In the genomic region with DNA sequence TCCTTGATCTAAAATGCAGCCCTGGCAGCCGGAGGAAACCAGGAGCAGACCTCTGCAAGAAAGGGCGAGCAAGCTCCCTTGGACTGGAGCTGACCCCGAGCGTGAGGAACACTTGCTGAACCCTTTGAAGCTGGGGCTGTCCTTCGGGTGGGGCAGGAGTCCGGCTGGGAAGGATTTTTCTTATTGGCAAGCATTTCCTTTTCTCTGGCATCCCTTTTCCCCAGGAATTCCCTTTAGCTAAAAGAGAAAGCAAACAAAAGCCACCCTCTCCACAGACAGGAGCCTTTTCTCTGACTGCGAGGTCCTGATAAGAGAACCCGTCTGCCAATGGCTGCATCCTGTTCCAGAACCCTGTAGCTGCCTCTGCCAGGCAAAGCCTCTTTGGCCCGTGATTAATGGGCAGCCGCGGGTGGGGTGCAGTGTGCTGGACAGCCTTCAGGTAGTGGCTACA, we compare ENCODE assay signal across 9 mouse cellular contexts.
DNase-seq lines count a peak whose midpoint lies in the region; ATAC-seq lines count a peak whose summit lies in the region.
"Had no signal": no experiment of that assay in that cellular context is flagged by ENCODE, and none has a peak within 500 bp of the region (broad histone marks: within the 10 kb centered on the region; RNA-seq: fewer than 3 reads in every experiment).

No protein-coding gene starts in this region.

- H3K4me1 ChIP-seq in hindbrain, embryonic 11.5 days (replicated peaks; ENCODE audit: control insufficient read depth, insufficient read depth, low read length) = no peaks in the 10 kb centered on the region

- no peak overlapping the region for H3K27ac ChIP-seq in hindbrain, embryonic 11.5 days (ENCODE audit: low read depth, low read length)

- no peak overlapping the region for H3K4me3 ChIP-seq in hindbrain, embryonic 11.5 days (ENCODE audit: low read depth, low read length)

- whole genome bisulfite sequencing in hindbrain, embryonic 11.5 days = 58% methylated on average over 11 of the region's 11 CpGs

- H3K9ac ChIP-seq in hindbrain, embryonic 11.5 days (ENCODE audit: low read depth, low read length) = no peak overlapping the region

- ATAC-seq in hindbrain, embryonic 11.5 days (ENCODE audit: low FRiP score) = no peak
- ATAC-seq in inflammation-experienced regulatory T-cells, adult 6 months = no peak

- H3K36me3 ChIP-seq in hindbrain, embryonic 11.5 days (ENCODE audit: control insufficient read depth, insufficient read depth, low read length) = no peaks in the 10 kb centered on the region

- H3K4me2 ChIP-seq in hindbrain, embryonic 11.5 days (replicated peaks; ENCODE audit: low read depth, low read length) = no peak overlapping the region

- no peaks in the 10 kb centered on the region for H3K9me3 ChIP-seq in hindbrain, embryonic 11.5 days (ENCODE audit: control insufficient read depth, low read length)

- DNase-seq in adrenal gland, adult (ENCODE audit: inconsistent age in 2 of 2, low spot score in 1 of 2) = peak; percentile 64 to 80
- no peak for DNase-seq in adrenal gland, postnatal 4 days (ENCODE audit: low spot score in 2 of 2)
- peak; percentile 16 for DNase-seq in urinary bladder, postnatal 14 days (ENCODE audit: low spot score)
- no peak for DNase-seq in urinary bladder, adult 2 months (ENCODE audit: low spot score)
- DNase-seq in kidney, postnatal 25 days = peak; percentile 68 to 85
- DNase-seq in thymus, postnatal 0 days (ENCODE audit: low spot score) = no peak
- DNase-seq in hindbrain, embryonic 11.5 days (ENCODE audit: low spot score) = no peak
- DNase-seq: gastrocnemius, postnatal 10 days had no signal

- H3K27me3 ChIP-seq in hindbrain, embryonic 11.5 days (ENCODE audit: control insufficient read depth, insufficient read depth, low read length) = no peaks in the 10 kb centered on the region

Comparison
In these comparisons a context has a peak if more than half of its experiments do, and no peak if none do; other contexts are left out.
1. DNase-seq: peak in adrenal gland, adult (2 of 2), urinary bladder, postnatal 14 days (single experiment) and kidney, postnatal 25 days (2 of 2); none in adrenal gland, postnatal 4 days (0 of 2), urinary bladder, adult 2 months (single experiment), thymus, postnatal 0 days (single experiment) and hindbrain, embryonic 11.5 days (single experiment).